Mouse (Mus musculus) adrenal gland (tissue): ENCODE results near the gene Defb23.

ENCODE experiments used
- intact Hi-C: fragments of 180-260 bp; cut with DNase I; formaldehyde crosslinking; loops from one replicate; pipeline ENCODE4 v1.15.1; 2025
- long read RNA-seq, 2 experiments: library from polyadenylated mRNA; unstranded; transcript quantifications; one replicate each; pipeline ENCODE4 v2.0.0; 2020; ENCODE audit warnings: borderline replicate concordance in 1 of 2; ENCODE audit not compliant: insufficient replicate concordance in 1 of 2

Defb23 gene
- long read RNA-seq, experiment 1 = 0 reads
- long read RNA-seq, experiment 2 = 0 reads

- intact Hi-C loops = no loop called here
Observed at GRCm38 (mm10) chr2:152464570-152465150, at the start of gene Defb23. TSS of gene Defb23 (minus strand) at chr2:152464620.

DNA sequence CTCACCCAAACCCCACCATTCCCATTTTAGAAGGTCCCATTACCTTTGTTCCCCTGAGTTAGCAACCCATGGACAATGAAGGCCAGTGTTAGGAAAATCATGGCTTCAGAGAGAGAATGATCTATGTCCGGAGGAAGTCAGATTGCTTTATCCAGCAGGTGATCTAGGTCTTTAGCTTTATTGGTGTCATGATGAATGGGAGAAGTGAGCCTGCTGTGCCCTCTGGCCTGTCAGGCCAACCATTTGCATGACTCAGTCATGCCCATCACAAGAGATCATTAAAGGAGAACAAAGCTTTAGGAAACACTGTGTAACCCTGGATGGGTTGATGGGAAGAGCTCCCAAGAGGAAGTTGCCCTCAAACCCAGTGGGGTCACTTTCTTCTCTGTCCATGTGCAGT, 47.2 kb upstream of the Defb23 start, which contains the start of gene Defb26:
TSS of gene Defb26 (minus strand) at position 101 of the 400 bp plus-strand sequence.
- intact Hi-C loops = no loop called here

DNA sequence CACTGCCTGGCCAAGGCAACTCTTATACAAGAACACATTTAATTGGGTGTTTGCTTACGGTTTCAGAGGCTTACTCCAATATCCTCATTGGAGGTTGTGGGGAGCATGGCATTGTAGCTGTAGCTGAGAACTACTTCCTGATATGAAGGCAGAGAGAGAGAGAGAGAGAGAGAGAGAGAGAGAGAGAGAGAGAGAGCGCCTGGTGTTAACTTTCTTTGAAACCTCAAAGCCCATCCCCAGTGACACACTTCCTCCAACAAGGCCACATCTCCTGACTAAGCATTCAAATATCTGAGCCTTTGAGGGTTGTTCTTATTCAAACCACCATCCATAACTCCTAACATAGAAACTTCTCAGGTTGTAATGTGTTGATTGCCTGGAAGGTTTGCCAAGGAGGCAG, 39.5 kb upstream of the Defb23 start:
- intact Hi-C loops = no loop called here

GRCm38 (mm10) chr2:152500863-152501229, 36.4 kb upstream of the Defb23 start:
- intact Hi-C loops = no loop called here

DNA sequence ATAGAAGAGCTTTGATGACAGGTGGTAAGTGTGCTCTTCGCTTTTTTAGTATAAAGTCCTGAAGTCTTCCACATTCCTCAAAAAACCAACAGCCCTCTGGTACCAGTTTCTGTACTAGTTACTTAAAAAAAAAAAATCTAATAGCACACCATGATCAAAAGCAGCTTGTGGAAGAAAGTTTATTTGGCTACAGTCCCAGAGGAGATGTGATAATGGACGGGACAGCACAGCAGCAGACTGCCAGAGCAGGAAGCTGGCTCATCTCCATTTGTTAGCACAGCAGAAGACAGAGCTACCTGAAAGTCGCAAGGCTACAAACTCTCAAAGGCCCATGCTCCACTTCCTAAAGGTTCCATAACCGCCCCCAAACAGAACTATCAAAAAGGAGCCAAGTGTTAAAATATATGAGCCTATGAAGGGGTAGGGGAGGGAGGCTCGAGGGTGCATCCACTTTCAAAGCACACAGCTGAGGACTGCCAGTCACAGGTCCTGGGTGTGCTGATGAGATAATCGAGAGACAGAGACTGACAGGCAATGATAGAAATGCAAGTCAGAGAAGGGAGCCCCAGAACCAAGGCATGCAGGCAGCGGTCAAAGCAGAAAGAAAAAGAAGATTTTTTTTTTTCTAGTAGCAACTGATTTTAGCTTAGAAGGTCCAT, 35.9 kb upstream of the Defb23 start:
- intact Hi-C loops = no loop called here

DNA sequence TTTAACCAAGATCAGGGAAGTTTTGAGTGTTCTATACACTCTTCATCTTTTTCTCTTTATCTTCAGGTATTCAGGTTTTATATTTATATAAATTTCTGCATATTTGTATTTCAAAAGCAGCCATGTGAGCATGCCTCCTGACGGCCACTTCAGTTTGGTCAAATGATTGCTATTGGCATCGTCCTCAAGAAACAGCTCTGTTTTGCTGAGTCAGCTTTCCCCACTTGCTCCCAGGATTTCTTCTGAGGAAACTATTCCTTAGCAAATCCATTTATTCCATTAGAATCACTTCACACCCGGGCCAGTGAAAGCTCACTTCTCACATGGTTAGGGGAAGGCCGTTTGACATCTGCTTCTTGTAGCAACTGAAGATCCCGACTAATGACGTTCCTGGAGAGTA, 33.6 kb upstream of the Defb23 start:
- intact Hi-C loops = no loop called here

DNA sequence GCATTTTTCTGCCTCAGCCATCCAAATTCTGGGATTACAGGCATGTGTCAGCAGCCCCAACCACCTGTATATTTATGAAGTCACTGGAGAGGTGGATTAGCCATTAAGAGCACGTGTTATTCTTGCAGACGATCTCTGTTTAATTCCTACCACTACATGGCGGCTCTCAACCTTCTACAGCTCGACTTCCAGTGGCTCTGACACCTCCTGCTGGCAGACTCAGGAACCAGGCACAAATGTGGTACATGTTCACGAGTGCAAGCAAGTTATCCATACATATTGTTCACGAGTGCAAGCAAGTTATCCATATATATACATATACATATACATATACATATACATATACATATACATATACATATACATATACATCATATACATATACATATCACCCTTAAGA, 28.7 kb upstream of the Defb23 start:
- intact Hi-C loops = no loop called here

- intact Hi-C loops = no loop called here
Observed at GRCm38 (mm10) chr2:152490038-152490437, 25.6 kb upstream of the Defb23 start, which contains the start of gene Defb22. TSS of gene Defb22 (minus strand) at chr2:152490138.

GRCm38 (mm10) chr2:152487024-152487423, 22.6 kb upstream of the Defb23 start:
- intact Hi-C loops = no loop called here

- intact Hi-C loops = no loop called here
Observed at GRCm38 (mm10) chr2:152481726-152482125, 17.3 kb upstream of the Defb23 start.

- intact Hi-C loops = no loop called here
Observed at GRCm38 (mm10) chr2:152480881-152481280, 16.5 kb upstream of the Defb23 start.

GRCm38 (mm10) chr2:152476763-152477162, 12.3 kb upstream of the Defb23 start, which contains the start of gene Defb20:
TSS of gene Defb20 (plus strand) at chr2:152477063.
- intact Hi-C loops = no loop called here

GRCm38 (mm10) chr2:152472434-152472833, 8.0 kb upstream of the Defb23 start:
- intact Hi-C loops = loop anchor here (5.0 kb wide), 1 partner anchor 70 kb away; the partner anchor contains the start of gene Defb29

- intact Hi-C loops = loop anchor here (5.0 kb wide), 1 partner anchor 71 kb away; the partner anchor contains the start of gene Defb29
Observed at GRCm38 (mm10) chr2:152470973-152471372, 6.6 kb upstream of the Defb23 start.

GRCm38 (mm10) chr2:152459241-152459640, 5.2 kb downstream of the Defb23 start:
- intact Hi-C loops = no loop called here

GRCm38 (mm10) chr2:152452101-152452781, 12.2 kb downstream of the Defb23 start:
- intact Hi-C loops = loop anchor here (5.0 kb wide), 1 partner anchor 90 kb away; the partner anchor contains the start of gene Defb29

DNA sequence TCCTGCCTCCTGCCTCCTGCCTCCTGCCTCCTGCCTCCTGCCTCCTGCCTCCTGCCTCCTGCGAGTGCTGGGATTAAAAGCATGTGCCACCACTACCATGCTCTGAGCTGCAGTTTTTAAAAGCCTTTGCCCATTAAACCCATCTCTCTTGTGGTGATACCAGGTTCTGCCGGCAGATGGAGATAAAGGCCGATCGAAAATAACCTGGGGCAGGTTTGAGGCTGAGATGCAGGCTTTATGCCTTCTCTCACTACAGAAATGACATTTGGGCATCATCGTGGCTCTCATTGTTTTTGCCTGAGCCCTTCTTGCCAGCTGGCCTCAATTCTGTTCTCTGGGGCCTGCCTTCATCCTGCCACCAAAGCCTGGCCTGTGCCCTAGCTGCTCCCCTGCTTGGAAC, 14.2 kb downstream of the Defb23 start:
- intact Hi-C loops = loop anchor here (5.0 kb wide), 1 partner anchor 92 kb away; the partner anchor contains the start of gene Defb29

- intact Hi-C loops = no loop called here
Observed at GRCm38 (mm10) chr2:152447461-152447860, 17.0 kb downstream of the Defb23 start.

DNA sequence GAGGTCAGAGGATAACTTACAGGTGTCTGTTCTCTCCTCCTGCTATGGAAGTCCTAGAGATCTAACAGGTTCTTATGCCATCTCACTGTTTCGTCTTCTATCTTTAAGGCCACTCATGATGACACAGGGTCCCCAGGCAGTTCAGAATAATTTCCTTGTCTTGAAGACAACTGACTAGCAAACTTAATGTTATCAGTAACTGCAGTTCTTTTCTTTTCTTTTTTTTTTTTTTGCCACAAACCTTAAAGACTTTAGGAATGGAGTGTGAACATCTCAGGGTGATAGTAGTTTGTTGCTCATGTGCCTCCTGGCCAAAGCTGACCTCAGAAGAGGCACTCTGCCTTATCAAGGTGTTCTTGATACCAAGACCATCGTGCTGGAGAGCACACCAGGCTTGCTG, 17.8 kb downstream of the Defb23 start:
- intact Hi-C loops = no loop called here

GRCm38 (mm10) chr2:152443281-152443680, 21.1 kb downstream of the Defb23 start:
- intact Hi-C loops = no loop called here

GRCm38 (mm10) chr2:152442322-152442721, 22.1 kb downstream of the Defb23 start:
- intact Hi-C loops = no loop called here

GRCm38 (mm10) chr2:152439833-152440232, 24.6 kb downstream of the Defb23 start:
- intact Hi-C loops = no loop called here
